Mouse (Mus musculus) heart, adult 11 months (tissue): Measurements from ENCODE around the gene Lca5l.
A peak's percentile ranks its signal among the peaks of the same experiment; 100 is the strongest.

Source experiments
- DNase-seq: peaks from one replicate; pipeline ENCODE4 v3.0.0; 2022

Gene Lca5l

GRCm38 (mm10) chr16:96191531-96192506 lies at the start of gene Lca5l:
Lca5l (minus strand) TSS chr16:96192271.
- DNase-seq = peak; percentile 100

- DNase-seq = peak; percentile 55
These were observed 43.4 kb upstream of the Lca5l start, which contains the start of gene B3galt5 for GRCm38 (mm10) chr16:96235366-96235970. B3galt5 (plus strand) TSS chr16:96235801.

GRCm38 (mm10) chr16:96233996-96234395 lies 41.9 kb upstream of the Lca5l start:
- peak; percentile 53 for DNase-seq

GRCm38 (mm10) chr16:96231974-96232373 lies 39.9 kb upstream of the Lca5l start:
- peak; percentile 51 for DNase-seq

GRCm38 (mm10) chr16:96231251-96231650 lies 39.2 kb upstream of the Lca5l start:
- DNase-seq = peak; percentile 64

GRCm38 (mm10) chr16:96230411-96230810 lies 38.3 kb upstream of the Lca5l start:
- DNase-seq = peak; percentile 93

- DNase-seq = peak; percentile 96
These were observed 37.0 kb upstream of the Lca5l start for GRCm38 (mm10) chr16:96229044-96229555.

GRCm38 (mm10) chr16:96228438-96228837 lies 36.4 kb upstream of the Lca5l start:
- peak; percentile 82 for DNase-seq

GRCm38 (mm10) chr16:96222452-96222851 lies 30.4 kb upstream of the Lca5l start:
- DNase-seq = peak; percentile 72

GRCm38 (mm10) chr16:96221959-96222358 lies 29.9 kb upstream of the Lca5l start:
- peak; percentile 85 for DNase-seq

GRCm38 (mm10) chr16:96221491-96221890 lies 29.4 kb upstream of the Lca5l start:
- DNase-seq = peak; percentile 97

- peak; percentile 98 for DNase-seq
These were observed 21.0 kb upstream of the Lca5l start for GRCm38 (mm10) chr16:96213027-96213426.

GRCm38 (mm10) chr16:96210856-96211255 lies 18.8 kb upstream of the Lca5l start:
- DNase-seq = peak; percentile 86

- DNase-seq = peak; percentile 89
These were observed 17.7 kb upstream of the Lca5l start for GRCm38 (mm10) chr16:96209789-96210188.

- no peak for DNase-seq
These were observed 9.6 kb upstream of the Lca5l start for GRCm38 (mm10) chr16:96201485-96202232.

GRCm38 (mm10) chr16:96200702-96201028 lies 8.6 kb upstream of the Lca5l start:
- DNase-seq = peak; percentile 91

- peak; percentile 99 for DNase-seq
These were observed 8.0 kb upstream of the Lca5l start, which contains the start of gene Sh3bgr for GRCm38 (mm10) chr16:96199913-96200701. Sh3bgr (plus strand) TSS chr16:96200450.

- DNase-seq = no peak
These were observed 4.5 kb downstream of the Lca5l start for GRCm38 (mm10) chr16:96187619-96188018.

- DNase-seq = no peak
These were observed 12.9 kb downstream of the Lca5l start for GRCm38 (mm10) chr16:96179156-96179555.

- DNase-seq = no peak
These were observed 16.7 kb downstream of the Lca5l start for GRCm38 (mm10) chr16:96175399-96175798.

- DNase-seq = no peak
These were observed 18.4 kb downstream of the Lca5l start for GRCm38 (mm10) chr16:96173648-96174047.

GRCm38 (mm10) chr16:96168837-96169236 lies 23.2 kb downstream of the Lca5l start:
- DNase-seq = no peak
